Mouse (Mus musculus) cerebellum, adult (tissue): ENCODE data around the gene Prkce.
A peak's percentile ranks its signal among the peaks of the same experiment; 100 is the strongest.

Source experiments
- ATAC-seq: cut with Nextera tagmentation; 2 replicates; pipeline ENCODE4 v1.9.2; 2017; ENCODE audit warnings: mild to moderate bottlenecking, moderate library complexity, mixed read lengths; ENCODE audit not compliant: insufficient number of reproducible peaks, low FRiP score, low TSS enrichment

Gene Prkce

DNA sequence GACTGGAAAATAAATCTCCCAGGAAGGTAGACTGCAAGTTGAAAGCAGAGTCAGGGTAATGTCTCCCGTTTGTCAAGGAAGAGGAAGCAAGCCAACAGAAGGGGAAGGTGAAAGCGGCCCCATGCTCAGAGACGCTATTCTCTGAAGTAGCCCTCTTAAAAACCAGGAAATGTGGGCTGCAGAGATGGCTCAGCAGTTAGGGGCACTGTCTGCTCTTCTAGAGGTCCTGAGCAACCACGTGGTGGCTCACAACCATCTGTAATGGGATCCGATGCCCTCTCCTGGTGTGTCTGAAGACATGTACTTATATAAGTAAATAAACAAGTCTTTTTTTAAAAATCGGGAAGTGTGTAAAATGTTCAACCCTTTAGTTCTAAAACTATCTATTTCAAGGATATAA, 327.3 kb downstream of the Prkce start:
- no peak for ATAC-seq

DNA sequence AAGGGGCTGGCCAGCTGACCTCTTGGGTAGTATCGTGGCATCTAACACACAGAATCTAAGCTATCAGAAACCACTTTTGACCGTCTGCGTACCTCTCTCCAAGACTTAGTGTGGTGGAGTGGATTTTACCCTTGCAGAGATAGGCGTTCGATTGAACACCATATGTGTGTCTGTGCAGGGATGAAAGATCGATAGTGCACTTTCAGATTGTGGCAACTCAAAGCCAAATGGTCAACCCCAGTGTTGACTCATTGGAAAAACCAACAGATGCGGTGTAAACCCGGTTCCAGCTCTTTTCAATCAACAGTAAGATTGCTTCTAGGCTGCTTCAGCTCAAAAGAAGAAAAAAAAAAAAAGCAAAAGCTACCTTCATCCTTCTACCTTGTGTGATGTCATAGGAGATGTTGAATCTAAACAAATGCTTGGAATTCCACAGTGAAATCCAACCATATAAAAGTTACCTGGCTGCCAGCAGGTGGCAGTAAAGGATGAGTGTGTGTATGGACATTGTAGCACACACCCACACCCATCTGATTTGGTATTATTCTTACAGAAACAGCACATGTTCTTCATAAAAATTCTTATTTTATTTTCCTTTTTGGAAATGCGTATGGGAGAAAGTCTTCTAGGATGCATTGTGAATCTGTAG, 328.7 kb downstream of the Prkce start:
- no peak; the same call in 1 of the 2 replicates for ATAC-seq

DNA sequence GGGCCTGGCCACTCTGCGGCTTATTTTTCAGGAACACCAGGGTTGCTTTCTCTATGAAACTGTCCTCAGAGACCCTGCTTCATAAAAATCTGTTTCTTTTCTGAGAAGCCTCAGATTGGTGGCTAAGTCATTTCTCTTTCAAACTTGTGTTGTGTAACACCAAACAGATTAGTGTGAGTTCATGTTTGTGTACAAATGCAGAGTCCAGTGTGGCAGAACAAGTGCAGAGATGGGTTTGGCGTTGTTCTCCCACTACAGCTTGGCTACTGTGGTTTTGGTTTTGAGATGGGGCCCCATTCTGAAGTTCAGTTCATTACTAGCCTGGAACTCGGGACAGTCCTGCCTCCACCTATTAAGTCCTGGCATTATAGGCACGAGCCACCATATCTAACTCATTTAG, 329.7 kb downstream of the Prkce start:
- no peak for ATAC-seq

DNA sequence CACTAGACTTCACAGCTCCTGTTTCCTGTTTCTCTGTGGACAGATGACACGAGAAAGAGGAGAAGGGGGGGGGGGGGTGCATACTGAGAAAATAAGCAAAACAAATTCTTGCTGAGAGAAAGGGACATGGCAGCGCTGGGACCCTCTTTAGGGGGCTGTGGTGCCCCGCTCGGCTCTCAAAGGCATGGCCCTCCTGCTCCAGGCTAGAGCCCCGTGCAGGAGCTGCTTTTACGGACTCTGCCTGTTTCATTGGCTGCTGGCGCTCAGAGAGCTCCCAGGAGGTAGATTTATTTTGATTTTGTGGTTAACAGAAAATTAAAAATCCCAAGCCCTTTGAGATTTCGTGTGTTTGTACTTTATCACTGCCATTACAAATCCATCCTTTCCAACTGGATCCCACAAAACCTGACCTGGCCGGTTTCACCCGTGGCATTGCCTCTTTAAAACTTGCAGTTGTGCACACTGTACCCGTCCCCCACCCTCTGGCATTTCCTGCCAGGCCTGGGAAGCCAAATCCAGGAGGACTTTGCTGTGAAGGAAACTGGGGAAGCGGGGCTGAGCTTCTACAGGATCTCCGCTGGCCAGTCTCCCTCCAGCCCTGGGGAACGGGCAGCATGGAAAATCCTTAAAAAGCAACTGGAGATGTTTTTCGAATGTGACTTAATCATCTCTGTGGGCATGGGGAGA, 331.9 kb downstream of the Prkce start:
- ATAC-seq: no peak

DNA sequence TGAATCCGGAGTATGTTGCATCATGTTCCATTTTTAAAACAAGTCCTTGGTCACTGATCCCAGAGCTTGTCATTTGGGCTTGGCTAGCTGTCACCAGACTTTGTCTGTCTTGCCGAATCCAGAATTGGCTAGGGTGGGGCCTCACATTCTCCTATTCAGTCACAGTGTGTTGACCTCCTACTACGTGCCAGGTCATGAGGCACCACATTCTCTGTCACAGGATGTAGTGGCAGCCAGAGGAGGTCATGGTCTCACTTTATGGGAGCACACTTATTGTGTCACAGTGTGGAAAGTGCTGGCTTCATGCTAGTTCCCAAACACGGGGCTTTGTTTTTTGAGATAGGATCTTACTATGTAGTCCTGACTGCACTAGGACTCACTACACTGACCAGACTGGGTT, 333.8 kb downstream of the Prkce start:
- ATAC-seq: no peak

DNA sequence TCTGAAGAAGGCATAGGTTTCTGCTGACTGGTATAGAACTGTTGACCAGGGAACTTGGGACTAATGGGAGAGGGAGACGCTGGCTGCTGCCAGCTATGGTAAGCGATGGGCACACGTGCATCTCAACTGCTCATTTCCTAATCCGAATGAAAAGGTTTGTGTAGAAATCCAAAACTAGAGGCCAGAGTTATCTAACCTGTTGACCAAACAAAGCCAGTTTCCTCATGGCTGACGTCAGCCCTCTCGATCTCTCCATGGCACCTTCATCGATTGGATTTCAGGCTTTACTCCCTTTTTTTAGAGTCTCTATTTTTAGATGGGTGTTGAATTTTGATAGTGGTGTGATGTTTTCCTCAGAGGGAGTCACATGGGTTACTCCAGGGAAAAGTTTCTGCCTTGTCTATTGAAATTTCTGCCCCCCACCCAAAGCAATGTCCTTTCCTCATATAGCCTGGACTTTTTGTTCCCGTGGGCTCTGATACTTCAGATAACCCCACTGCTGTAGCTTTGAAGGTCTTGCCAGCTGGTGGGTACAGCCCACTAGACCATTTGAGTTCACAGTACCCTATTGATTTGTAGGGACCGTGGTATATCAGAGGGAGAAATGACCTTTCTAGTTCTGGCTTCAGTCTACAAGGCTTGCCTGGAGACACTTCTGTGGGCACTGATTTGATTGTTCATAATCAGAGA, 335.8 kb downstream of the Prkce start:
- no peak for ATAC-seq

DNA sequence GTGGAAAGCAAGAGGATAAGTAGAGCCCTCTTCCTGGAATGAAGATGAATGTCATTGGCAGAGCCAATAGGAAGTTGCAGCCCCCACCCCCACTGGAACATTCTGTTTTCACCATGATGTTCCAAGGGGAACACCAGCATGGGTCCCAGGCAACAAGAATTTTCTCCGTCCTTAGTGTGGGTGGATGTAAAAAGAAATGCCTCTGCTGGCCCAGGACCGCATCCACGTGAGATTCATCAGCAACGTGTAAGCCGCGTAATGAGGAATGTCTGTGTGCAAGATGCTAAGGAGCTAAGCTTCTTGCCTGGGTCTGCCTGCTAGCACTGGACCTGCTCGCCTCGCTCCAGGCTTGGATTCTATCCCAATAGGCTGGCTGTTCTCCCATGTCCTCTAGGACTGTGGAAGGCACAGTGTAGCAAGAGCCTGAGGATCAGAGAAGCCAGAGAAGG, 337.6 kb downstream of the Prkce start, which contains the start of gene Gm10309:
Gene Gm10309, minus strand, starts transcription at position 50 of the 449 bp plus-strand sequence.
- ATAC-seq: peak; percentile 91

DNA sequence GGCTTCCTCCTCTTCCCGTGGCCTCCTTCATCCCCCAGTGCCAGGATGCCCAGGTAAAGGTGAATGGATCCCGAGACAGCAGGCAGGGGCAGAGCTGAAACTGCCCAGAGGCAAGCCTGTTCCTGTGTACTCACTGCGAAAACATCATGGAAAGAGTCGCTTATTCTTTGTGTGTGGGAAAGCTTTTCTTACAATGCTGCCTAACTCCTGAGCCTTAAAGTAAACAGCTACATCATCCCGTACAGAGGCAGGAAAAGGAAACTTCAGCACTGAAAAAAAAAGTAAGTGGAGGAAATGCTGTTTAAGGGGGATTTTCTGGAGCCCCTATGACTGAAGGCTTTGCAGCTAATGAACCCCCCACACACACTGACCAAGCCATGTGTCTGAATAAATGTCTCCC, 339.3 kb downstream of the Prkce start:
- ATAC-seq: no peak

DNA sequence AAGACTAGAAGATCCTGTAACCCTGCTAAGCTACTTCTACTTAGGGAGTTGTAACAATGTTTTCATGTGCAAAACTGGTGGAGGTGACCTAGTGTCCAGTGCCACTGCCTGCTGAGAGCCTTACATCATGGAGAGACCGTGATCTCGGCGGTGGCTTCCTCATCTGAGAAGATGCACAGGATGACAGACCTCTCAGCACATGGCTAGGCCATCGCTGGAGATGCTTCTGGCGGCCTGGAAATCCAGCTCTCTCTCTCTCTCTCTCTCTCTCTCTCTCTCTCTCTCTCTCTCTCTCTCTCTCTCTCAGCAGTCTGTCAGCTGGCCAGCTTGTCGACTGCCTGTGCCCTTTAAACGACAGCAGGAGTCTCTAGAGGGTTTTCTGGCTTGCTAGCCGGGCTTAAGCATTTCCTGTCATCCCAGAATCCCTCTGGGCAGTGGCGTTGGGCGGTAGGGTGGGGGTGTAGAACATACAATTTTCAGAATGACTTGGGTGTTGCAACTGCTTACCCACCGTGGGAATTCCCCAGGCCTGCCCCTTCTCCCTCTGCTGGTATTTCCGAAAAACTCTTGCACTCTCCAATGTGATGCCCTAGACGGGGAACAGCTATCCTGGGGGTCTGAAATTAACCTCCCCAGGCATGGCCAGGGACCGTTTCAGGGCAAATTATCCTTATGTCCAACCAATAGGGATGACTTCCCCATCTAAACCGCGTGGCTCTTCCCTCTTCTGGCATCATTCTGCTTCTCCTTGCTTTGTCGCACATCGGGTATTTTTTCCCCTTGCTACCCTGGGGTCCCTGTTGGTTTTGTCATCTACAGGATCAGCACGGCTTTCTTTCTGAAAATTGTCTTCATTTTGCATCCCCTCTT, 340.0 kb downstream of the Prkce start:
- no peak for ATAC-seq

DNA sequence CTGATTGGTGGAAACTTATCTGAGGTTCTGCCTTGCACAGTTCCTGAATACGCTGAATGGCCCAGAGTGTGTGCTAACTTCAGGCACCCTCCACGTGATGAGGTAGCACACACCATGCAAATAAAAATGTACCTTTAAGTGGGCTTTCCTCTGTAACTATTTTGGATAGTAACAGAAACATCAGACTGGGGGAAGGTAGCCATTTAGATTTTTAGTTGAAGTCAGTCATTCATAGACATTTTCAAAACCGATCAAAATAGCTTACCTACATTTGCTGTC, 340.6 kb downstream of the Prkce start:
- no peak for ATAC-seq

DNA sequence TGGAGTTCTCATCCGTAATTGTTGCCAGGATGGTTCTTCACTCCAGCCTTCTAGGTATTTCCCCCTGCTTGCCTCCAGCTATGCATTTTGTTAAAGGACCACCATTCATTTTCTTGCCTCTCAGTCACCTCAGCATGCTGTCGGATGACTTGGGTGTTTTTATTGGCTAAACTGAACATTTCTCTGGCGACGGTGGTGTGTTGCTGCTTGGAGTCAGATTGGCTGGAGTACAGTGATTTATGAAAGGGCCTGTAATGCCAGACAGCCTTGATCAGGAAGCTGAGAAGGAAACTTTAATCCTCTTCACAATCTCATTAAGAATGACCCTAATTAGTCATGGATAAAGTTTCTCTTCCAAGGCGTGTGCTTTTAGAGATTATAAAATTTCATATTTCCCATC, 342.3 kb downstream of the Prkce start:
- ATAC-seq: no peak

DNA sequence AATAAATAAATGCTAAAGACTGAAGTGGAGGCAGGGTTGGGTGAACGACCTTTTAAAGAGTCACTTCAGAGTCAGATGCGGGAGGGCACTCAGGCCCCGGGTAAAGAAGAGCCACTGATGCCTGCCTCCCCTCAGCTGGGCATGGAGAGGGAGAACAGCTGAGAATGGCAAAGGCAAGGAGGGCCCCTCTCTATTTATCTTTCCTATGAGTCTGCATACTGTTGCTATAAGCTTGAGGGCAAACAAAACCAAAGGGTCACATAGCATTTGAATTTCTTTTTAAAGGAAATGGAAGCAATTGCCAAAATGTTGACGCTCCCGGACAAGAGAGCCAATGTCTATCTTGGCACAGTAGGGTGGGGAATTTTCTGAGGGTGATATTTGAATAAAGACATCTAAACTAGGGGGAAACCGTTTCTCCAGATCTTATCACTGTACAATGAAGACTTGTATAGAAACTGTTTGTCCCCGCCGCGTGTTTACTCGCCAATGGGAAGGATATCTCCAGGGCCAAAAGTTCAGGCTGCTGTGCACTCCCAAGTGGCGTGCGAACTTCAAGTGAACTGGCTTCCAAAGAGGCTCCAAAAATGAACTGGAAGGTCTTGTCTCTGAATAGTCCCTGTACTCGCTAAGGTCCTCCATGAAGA, 347.5 kb downstream of the Prkce start:
- ATAC-seq: no peak

DNA sequence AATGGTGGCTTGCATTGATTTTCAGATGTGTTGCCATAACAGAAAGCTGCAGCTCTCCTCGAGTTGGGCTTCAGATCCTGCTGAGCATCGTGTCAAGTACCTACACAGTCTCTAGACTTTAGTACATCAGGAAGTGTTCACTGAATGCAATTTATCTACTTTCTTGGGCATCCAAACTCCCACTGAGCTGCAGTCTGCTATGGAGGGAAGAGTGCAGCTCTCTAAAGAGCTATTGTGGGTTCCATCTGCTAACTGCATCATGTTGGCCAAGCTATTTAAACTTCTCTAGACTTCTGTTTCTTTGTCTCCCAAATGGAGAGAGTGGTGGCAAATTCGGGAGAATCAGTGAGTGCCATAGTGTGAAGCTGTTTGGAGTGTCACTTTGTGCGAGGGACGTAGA, 349.0 kb downstream of the Prkce start:
- no peak; the same call in 1 of the 2 replicates for ATAC-seq

DNA sequence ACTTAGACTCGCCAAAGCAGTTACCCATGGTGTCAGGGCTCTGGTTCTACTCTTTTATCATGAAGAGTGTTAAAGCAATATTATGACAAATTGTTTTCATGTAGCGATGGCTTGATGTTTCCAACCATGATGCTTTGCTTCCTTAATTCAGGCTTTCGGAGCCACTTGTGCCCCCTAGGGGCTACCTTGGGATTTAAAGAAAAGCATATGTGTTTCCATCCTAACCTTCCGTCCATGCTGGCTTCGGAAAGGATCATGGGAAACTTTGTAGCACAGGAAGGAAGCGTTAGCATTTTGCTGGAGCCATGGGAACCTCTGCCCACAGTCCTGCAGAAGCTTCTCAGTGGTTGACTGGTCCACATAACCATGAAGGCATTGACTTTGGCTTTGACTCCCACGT, 351.0 kb downstream of the Prkce start:
- ATAC-seq: no peak

DNA sequence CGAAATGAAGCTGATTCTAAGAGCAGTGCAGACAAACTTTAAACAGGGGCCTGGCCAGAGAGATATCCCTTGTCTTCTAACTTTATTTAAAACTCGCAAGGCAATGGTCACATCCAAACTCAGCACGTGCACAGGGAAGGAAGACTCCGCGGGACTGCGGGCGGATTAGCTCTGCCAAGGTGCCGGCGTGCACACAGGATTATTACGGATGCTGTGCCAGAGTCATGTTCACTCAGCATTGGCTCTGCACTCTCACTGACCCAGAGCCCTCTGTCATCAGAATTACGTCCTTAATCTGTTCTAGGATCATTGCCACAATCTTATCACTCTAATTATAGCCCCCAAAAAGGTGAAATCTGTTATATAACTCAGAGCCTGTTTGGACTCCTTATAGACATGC, 353.7 kb downstream of the Prkce start:
- ATAC-seq: no peak

DNA sequence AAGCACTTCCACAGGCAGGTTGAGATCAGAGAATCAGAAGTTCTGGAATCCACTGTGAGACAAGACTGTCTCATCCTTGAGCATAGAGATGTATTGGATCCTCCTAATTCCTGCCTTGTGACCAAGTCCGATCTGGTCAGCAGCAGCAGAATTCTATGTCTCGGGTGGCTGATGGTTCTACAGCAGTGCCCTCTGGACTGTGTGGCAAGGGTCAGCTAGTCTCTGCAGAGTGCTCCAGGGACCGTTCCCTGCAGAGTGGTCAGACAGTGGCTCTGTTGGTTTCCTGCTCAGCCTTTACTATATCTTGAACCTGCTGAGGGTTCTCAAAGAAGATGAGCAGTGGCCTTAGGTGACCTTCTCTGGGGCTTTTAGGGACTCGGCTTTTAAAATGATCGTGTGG, 355.1 kb downstream of the Prkce start:
- no peak for ATAC-seq

DNA sequence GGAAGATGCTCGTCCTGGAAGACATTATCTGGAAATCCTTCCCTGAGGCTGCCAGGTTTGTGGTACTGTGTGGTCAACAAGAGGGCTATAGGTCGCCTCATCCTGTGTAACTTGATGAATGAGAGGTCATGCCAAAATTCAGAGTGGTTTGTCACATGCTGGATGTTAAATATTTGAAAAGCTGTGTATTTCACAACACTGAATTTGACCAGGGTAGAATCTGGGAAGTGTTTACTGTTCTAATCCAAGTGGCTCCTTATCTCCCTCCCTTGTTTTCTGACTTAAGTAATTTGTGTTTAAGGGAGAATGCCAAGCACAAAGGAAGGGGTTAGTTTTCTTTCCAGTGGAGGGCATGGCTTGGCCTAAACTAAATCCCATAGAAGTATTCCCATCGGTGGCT, 355.8 kb downstream of the Prkce start:
- no peak for ATAC-seq

DNA sequence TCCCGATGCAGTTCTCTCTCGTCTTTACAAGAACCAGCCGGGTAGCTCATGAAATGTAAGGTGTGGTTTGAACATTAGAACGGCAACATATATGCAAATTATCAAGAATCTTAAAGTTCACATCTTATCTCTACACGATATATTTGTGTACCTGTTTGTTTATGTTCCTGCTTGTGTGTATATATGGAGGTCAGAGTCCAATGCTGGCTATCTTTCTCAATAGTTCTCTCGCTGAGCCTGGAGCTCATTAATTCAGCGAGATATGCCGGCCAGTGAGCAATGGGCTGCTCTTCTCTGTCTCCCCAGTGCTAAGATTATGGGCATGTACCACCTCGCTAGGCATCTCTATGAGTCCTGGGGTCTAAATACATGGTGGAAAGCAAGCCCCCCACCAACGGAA, 356.3 kb downstream of the Prkce start:
- ATAC-seq: no peak

DNA sequence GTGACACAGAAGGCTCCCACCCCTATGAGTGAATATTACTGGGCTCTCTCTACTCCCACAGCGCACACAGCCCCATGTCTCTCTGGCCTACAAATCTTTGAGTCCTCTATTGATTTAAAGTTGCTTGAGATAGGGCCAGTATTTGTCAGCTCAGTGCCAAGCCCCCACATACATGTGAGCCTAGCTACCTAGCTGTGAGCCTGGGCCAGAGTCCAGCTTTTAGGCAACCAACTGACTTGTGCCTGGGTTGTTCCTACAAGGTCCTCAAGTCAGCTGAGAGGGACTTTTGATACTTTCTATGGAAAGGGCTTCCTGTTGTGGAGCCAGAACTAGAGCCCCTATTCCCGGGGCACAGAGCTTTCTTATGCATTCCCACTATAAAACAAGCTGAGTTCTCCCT, 357.5 kb downstream of the Prkce start:
- no peak for ATAC-seq

DNA sequence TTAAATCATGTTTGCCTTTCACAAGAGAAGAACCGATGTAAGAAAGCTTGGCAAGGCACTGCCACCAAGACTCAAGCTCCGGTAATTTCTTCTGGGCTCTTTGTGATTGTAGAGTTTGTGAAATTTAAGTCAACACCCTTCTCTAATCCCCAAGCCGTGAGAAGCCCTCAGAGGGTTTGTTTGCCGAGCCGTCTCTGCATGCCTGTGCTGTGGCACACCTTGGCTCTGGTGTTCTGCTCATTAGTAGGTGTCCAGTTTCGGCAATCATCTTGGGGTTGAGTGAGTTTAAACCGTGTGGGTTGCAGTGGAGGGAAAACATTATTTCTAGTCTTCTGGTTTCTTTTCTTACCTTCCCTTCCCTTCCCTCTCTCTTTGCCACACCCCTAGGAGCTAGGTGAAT, 358.4 kb downstream of the Prkce start:
- no peak for ATAC-seq
